Mouse (Mus musculus) stomach, embryonic 15.5 days (tissue): ENCODE data around the gene Pcdh7. TPM values are rescaled to one million over a fixed set of nuclear protein-coding genes. Genes with fewer than 3 reads are reported as not detected.
A peak's percentile ranks its signal among the peaks of the same experiment; 100 is the strongest.
"Not testable (repeated sequence)": the region's sequence is repeated elsewhere in the genome, so short reads cannot be mapped to it uniquely, and the experiment has no call there.

Experiments
- ATAC-seq: fragments of 200-750 bp; cut with Nextera tagmentation; 2 replicates; pipeline ENCODE4 v1.8.0; 2017; ENCODE audit warnings: low read depth, moderate number of reproducible peaks, moderate TSS enrichment; ENCODE audit not compliant: insufficient read depth, low FRiP score
- H3K27ac ChIP-seq: fragments of 300-500 bp; sonication (generic); 2 replicates; pipeline ENCODE4 v1.5.1; 2015; ENCODE audit warnings: mild to moderate bottlenecking, inconsistent platforms
- H3K27me3 ChIP-seq: fragments of 300-500 bp; sonication (generic); replicated peaks from 2 replicates; pipeline ENCODE4 v1.6.1; 2015; ENCODE audit warnings: inconsistent platforms
- H3K36me3 ChIP-seq: fragments of 300-500 bp; sonication (generic); 2 replicates; pipeline ENCODE4 v1.6.1; 2015; ENCODE audit warnings: inconsistent platforms
- H3K4me1 ChIP-seq: fragments of 300-500 bp; sonication (generic); 2 replicates; pipeline ENCODE4 v1.6.1; 2015; ENCODE audit warnings: inconsistent platforms
- H3K4me2 ChIP-seq: fragments of 300-500 bp; sonication (generic); 2 replicates; pipeline ENCODE4 v1.6.1; 2015; ENCODE audit warnings: mild to moderate bottlenecking, inconsistent platforms
- H3K4me3 ChIP-seq: fragments of 300-500 bp; sonication (generic); replicated peaks from 2 replicates; pipeline ENCODE4 v1.5.1; 2015; ENCODE audit warnings: inconsistent platforms
- H3K9ac ChIP-seq: fragments of 300-500 bp; sonication (generic); 2 replicates; pipeline ENCODE4 v1.6.1; 2015; ENCODE audit warnings: inconsistent platforms
- H3K9me3 ChIP-seq: fragments of 300-500 bp; sonication (generic); 2 replicates; pipeline ENCODE4 v1.6.1; 2016; ENCODE audit warnings: inconsistent platforms
- WGBS: fragments of 180-500 bp; shearing (Covaris S2); methylation state at CpG from one replicate; pipeline ENCODE4 v1.1.7; 2015; 5-methylcytosine and 5-hydroxymethylcytosine counted together
- polyA plus RNA-seq: library from polyadenylated mRNA; unstranded; fragments of >200 nt; fragmentation: Nextera tagmentation; extraction: Ambion mirVana; gene quantifications from 2 replicates; pipeline ENCODE4 v1.2.1, GENCODE M21; 2015

The Pcdh7 gene
- polyA plus RNA-seq = 9.5 and 10.0 TPM in 2 replicates

GRCm38 (mm10) chr5:57717906-57718875, at the start of gene Pcdh7:
Pcdh7 (plus strand) TSS chr5:57717967.
- WGBS = under 1% methylated on average over 70 of the region's 70 CpGs

GRCm38 (mm10) chr5:57676970-57677369, 40.8 kb upstream of the Pcdh7 start:
- WGBS = 73% methylated on average over 2 of the region's 2 CpGs

More at GRCm38 (mm10) chr5:57717906-57718875, at the start of gene Pcdh7:
- Histone ChIP-seq H3K9me3 (no peaks in the 10 kb centered on the region), H3K4me1 (0 out of 2 replicates have a peak, but pooled peaks cover 7% of the 10 kb centered on the region), H3K4me3 (peak within 1 kb of the TSS; percentile 70), H3K9ac (peak within 1 kb of the TSS; percentile 60), H3K27ac (peak within 1 kb of the TSS; percentile 95), H3K27me3 (no peaks in the 10 kb centered on the region), H3K4me2 (peak within 1 kb of the TSS; percentile 93), H3K36me3 (no peaks in the 10 kb centered on the region)
- peak; percentile 21; the same call in 1 of the 2 replicates for ATAC-seq

GRCm38 (mm10) chr5:57708396-57708795, 9.4 kb upstream of the Pcdh7 start:
- H3K4me2 ChIP-seq = no peak overlapping the region
- no peaks in the 10 kb centered on the region for H3K36me3 ChIP-seq
- H3K9me3 ChIP-seq = no peaks in the 10 kb centered on the region
- H3K4me3 ChIP-seq = no peak overlapping the region
- ATAC-seq = no peak
- 84% methylated on average over 2 of the region's 2 CpGs for WGBS
- H3K27ac ChIP-seq = no peak overlapping the region
- no peaks in the 10 kb centered on the region for H3K27me3 ChIP-seq
- H3K9ac ChIP-seq = no peak overlapping the region
- no peaks in the 10 kb centered on the region for H3K4me1 ChIP-seq

More at GRCm38 (mm10) chr5:57676970-57677369, 40.8 kb upstream of the Pcdh7 start:
- H3K36me3 ChIP-seq, ATAC-seq, H3K9me3 ChIP-seq, H3K9ac ChIP-seq, H3K4me3 ChIP-seq, H3K4me2 ChIP-seq, H3K27ac ChIP-seq, H3K27me3 ChIP-seq, H3K4me1 ChIP-seq: not testable (repeated sequence)

GRCm38 (mm10) chr5:57713980-57714379, 3.8 kb upstream of the Pcdh7 start:
- Histone ChIP-seq H3K4me1 (no peaks in the 10 kb centered on the region), H3K4me3 (peak overlapping the region; percentile 70), H3K36me3 (no peaks in the 10 kb centered on the region), H3K4me2 (peak overlapping the region; percentile 93), H3K27me3 (no peaks in the 10 kb centered on the region), H3K9me3 (no peaks in the 10 kb centered on the region), H3K9ac (no peak overlapping the region), H3K27ac (0 out of 2 replicates have a peak overlapping the region, but pooled peaks have one; percentile 95)
- WGBS = 2% methylated on average over 10 of the region's 10 CpGs
- no peak for ATAC-seq

- H3K4me3 ChIP-seq = peak overlapping the region; percentile 70
- H3K9me3 ChIP-seq = no peaks in the 10 kb centered on the region
- peak overlapping the region; percentile 93 for H3K4me2 ChIP-seq
- H3K27ac ChIP-seq = peak overlapping the region; percentile 95
- peak; percentile 37 for ATAC-seq
- under 1% methylated on average over 43 of the region's 45 CpGs for WGBS
- H3K27me3 ChIP-seq = no peaks in the 10 kb centered on the region
- H3K36me3 ChIP-seq = no peaks in the 10 kb centered on the region
- peak overlapping the region; percentile 34; the same call in 1 of the 2 replicates for H3K9ac ChIP-seq
- H3K4me1 ChIP-seq = no peaks in the 10 kb centered on the region
Measured at GRCm38 (mm10) chr5:57714621-57715523, 2.9 kb upstream of the Pcdh7 start.

DNA sequence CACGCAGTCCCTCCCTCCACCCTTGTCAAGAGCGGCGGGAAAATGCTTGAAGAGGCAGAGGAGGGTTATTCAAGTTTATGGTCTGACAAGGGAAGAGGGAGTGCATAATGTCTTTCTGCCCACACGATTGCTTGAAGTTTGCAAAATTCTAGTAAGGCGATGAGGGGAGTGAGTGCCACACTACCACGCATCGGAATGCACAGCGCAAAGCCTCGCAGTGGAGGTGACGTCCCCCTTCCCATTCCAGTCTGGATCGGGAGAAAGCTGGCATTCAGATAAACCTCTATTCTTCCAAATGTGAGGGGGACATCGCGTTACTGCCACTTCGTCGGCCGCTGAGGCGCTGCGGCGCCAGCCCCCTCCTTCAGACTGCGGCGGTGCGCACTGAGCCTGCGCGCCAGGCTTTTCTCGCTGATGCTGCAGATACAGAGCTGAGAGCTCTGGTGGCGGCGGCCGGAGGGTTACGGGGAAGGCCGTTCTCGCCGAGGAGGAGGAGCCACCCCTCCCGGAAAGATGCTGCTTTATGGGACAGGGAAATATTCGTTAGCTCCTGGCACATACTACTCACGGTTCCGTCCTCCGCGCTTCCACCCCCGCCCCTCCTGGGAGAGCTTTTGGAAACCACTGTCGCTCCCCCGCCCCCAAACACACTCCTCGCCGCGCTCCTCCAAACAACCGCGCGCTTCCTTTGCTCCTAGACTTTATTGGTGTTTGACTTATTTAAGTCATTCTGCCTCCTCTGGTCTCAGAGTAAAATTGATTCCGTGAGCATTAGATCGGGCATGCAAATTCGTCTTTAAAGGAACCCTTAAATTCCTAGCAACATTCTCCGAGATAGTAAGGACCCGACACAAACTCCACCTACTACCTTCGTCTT, 2.0 kb upstream of the Pcdh7 start:
- peak overlapping the region; percentile 93 for H3K4me2 ChIP-seq
- 0 out of 2 replicates have a peak, but pooled peaks cover 3% of the 10 kb centered on the region for H3K4me1 ChIP-seq
- H3K27me3 ChIP-seq = no peaks in the 10 kb centered on the region
- WGBS = under 1% methylated on average over 53 of the region's 53 CpGs
- H3K4me3 ChIP-seq = peak overlapping the region; percentile 70
- peak overlapping the region; percentile 34; the same call in 1 of the 2 replicates for H3K9ac ChIP-seq
- ATAC-seq = peak; percentile 54; the same call in 1 of the 2 replicates
- no peaks in the 10 kb centered on the region for H3K9me3 ChIP-seq
- no peaks in the 10 kb centered on the region for H3K36me3 ChIP-seq
- H3K27ac ChIP-seq = peak overlapping the region; percentile 95

- H3K27me3 ChIP-seq = no peaks in the 10 kb centered on the region
- peak overlapping the region; percentile 95 for H3K27ac ChIP-seq
- 0 out of 2 replicates have a peak, but pooled peaks cover 7% of the 10 kb centered on the region for H3K4me1 ChIP-seq
- peak; percentile 19; the same call in 1 of the 2 replicates for ATAC-seq
- peak overlapping the region; percentile 70 for H3K4me3 ChIP-seq
- no peaks in the 10 kb centered on the region for H3K9me3 ChIP-seq
- WGBS = under 1% methylated on average over 29 of the region's 29 CpGs
- peak overlapping the region; percentile 93 for H3K4me2 ChIP-seq
- H3K9ac ChIP-seq = peak overlapping the region; percentile 60; the same call in 1 of the 2 replicates
- no peaks in the 10 kb centered on the region for H3K36me3 ChIP-seq
Measured at GRCm38 (mm10) chr5:57716421-57717237, 1.1 kb upstream of the Pcdh7 start.

DNA sequence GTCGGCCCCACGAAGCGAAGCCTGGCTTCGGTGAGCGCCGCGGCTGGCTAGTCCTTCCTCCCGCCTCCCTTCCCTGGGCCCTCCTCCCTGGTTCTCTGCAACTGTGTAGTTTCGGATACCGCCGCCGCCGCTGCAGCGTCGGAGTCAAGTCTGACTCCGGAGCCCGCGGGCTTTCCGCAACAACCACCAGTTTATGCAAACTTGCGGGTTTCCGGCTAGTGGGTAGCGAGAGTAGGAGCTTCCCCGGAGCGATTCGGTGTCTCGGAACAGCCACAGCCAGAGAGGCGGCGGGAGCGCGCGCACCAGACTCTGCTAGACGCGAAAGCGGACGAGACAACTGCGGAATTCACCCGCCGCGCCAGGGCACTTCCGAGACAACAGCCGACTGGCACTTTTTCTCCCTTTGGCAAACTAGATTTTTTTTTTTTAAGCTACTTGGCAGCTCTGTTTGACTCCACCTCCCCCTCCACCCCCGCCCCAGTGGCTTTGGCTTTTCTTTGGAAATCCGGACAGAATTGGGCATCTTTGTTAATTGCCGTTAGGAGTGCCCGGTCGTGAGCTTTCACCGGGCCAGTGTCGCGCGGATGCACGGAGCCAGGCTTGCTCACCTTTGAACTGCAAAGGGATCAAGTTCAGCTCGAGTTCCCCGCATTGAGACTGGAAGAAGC, 395 bp upstream of the Pcdh7 start:
- H3K4me2 ChIP-seq = peak overlapping the region; percentile 93
- WGBS = under 1% methylated on average over 53 of the region's 53 CpGs
- H3K9ac ChIP-seq = peak overlapping the region; percentile 60
- no peaks in the 10 kb centered on the region for H3K27me3 ChIP-seq
- no peak for ATAC-seq
- H3K4me3 ChIP-seq = peak overlapping the region; percentile 70
- peak overlapping the region; percentile 95 for H3K27ac ChIP-seq
- H3K36me3 ChIP-seq = no peaks in the 10 kb centered on the region
- 0 out of 2 replicates have a peak, but pooled peaks cover 7% of the 10 kb centered on the region for H3K4me1 ChIP-seq
- H3K9me3 ChIP-seq = no peaks in the 10 kb centered on the region

GRCm38 (mm10) chr5:57718876-57719593, 1.3 kb downstream of the Pcdh7 start:
- 1% methylated on average over 51 of the region's 54 CpGs for WGBS
- ATAC-seq = no peak

More at GRCm38 (mm10) chr5:57718876-57719593, 1.3 kb downstream of the Pcdh7 start:
- peak overlapping the region; percentile 93 for H3K4me2 ChIP-seq
- H3K27ac ChIP-seq = peak overlapping the region; percentile 95
- no peaks in the 10 kb centered on the region for H3K27me3 ChIP-seq
- 0 out of 2 replicates have a peak, but pooled peaks cover 7% of the 10 kb centered on the region for H3K4me1 ChIP-seq
- peak overlapping the region; percentile 70 for H3K4me3 ChIP-seq
- no peaks in the 10 kb centered on the region for H3K9me3 ChIP-seq
- no peaks in the 10 kb centered on the region for H3K36me3 ChIP-seq
- peak overlapping the region; percentile 52 for H3K9ac ChIP-seq
